Comparison of ENCODE assay signal across 16 mouse cellular contexts in genomic region chr6:140546095-140546494, GRCm38 (mm10).
A peak's percentile ranks its signal among the peaks of the same experiment; 100 is the strongest.
DNase-seq lines count a peak whose midpoint lies in the region; ATAC-seq and TF ChIP-seq lines count a peak whose summit lies in the region.
"Had no signal": no experiment of that assay in that cellular context is flagged by ENCODE, and none has a peak within 500 bp of the region (broad histone marks: within the 10 kb centered on the region; RNA-seq: fewer than 3 reads in every experiment).

No protein-coding gene starts in this region.

- no peak for DNase-seq in heart, adult 2 months
- peak; percentile 22 for DNase-seq in stomach, postnatal 0 days (ENCODE audit: low spot score)
- DNase-seq in left cerebral cortex, postnatal 25 days (ENCODE audit: low spot score in 2 of 2), result no peak
- no peak for DNase-seq in embryo, embryonic 10 days (ENCODE audit: low spot score)
- no peak for DNase-seq in yolk sac, embryonic 10.5 days (ENCODE audit: low spot score)
- DNase-seq: cerebellum, adult 11-12 months; embryo, embryonic 11 days; layer of hippocampus, adult 9-11 months; left cerebral cortex, postnatal 4 days had no signal

- no peak for TF ChIP-seq EP300 in heart, adult 2 months (IDR thresholded peaks at IDR 0.05; ENCODE audit: insufficient read depth, low read depth, low read length)
- TF ChIP-seq EP300 in stomach, postnatal 0 days (optimal IDR thresholded peaks at IDR 0.05), result no peak

- no peak overlapping the region for H3K4me3 ChIP-seq in heart, embryonic 11.5 days (ENCODE audit: low read depth, low read length)
- H3K4me3 ChIP-seq in heart, adult 2 months, result no peak overlapping the region
- no peak overlapping the region for H3K4me3 ChIP-seq in intestine, embryonic 16.5 days (ENCODE audit: low read length)
- H3K4me3 ChIP-seq in stomach, postnatal 0 days (ENCODE audit: low read depth, low read length), result no peak overlapping the region
- H3K4me3 ChIP-seq: midbrain, embryonic 12.5 days; neural tube, embryonic 13.5 days had no signal

- H3K27ac ChIP-seq in heart, embryonic 11.5 days (ENCODE audit: low read depth, low read length), result peak overlapping the region; percentile 64; the same call in 1 of the 2 replicates
- no peak overlapping the region for H3K27ac ChIP-seq in heart, adult 2 months
- H3K27ac ChIP-seq in intestine, embryonic 16.5 days (ENCODE audit: low read length), result peak overlapping the region; percentile 79
- H3K27ac ChIP-seq in stomach, postnatal 0 days (replicated peaks), result peak overlapping the region; percentile 40; the same call in 1 of the 2 replicates
- H3K27ac ChIP-seq: kidney, postnatal 0 days; midbrain, embryonic 12.5 days had no signal

- ATAC-seq in heart, embryonic 11.5 days (replicated peaks; ENCODE audit: insufficient number of reproducible peaks, low FRiP score, low TSS enrichment), result 0 out of 2 replicates have a peak, but pooled peaks have one; percentile 1
- peak; percentile 81 for ATAC-seq in CD4-positive, CD25-positive, alpha-beta regulatory T cell, adult 4 months
- ATAC-seq in intestine, embryonic 16.5 days, result peak; percentile 33
- ATAC-seq in stomach, postnatal 0 days (ENCODE audit: low FRiP score, low TSS enrichment), result peak; percentile 39; the same call in 1 of the 2 replicates
- ATAC-seq: Patski had no signal

- no peak for TF ChIP-seq CTCF in heart, adult 2 months (IDR thresholded peaks at IDR 0.05)
- no peak for TF ChIP-seq CTCF in stomach, postnatal 0 days (IDR thresholded peaks at IDR 0.05; ENCODE audit: low read depth)

- H3K36me3 ChIP-seq in heart, embryonic 11.5 days (ENCODE audit: control insufficient read depth, insufficient read depth, low read length), result peaks cover 4% of the 10 kb centered on the region
- H3K36me3 ChIP-seq in heart, adult 2 months (ENCODE audit: control insufficient read depth, insufficient read depth, low read length), result peaks cover 3% of the 10 kb centered on the region; the same call in 1 of the 2 replicates
- 0 out of 2 replicates have a peak, but pooled peaks cover 3% of the 10 kb centered on the region for H3K36me3 ChIP-seq in intestine, embryonic 16.5 days (ENCODE audit: control insufficient read depth, insufficient read depth, low read length)
- H3K36me3 ChIP-seq in stomach, postnatal 0 days (ENCODE audit: control insufficient read depth, insufficient read depth, low read length), result peaks cover 5% of the 10 kb centered on the region; the same call in 1 of the 2 replicates

- peak overlapping the region; percentile 51 for H3K4me2 ChIP-seq in heart, embryonic 11.5 days
- H3K4me2 ChIP-seq in intestine, embryonic 16.5 days (ENCODE audit: low read depth, low read length), result no peak overlapping the region
- no peak overlapping the region for H3K4me2 ChIP-seq in stomach, postnatal 0 days (replicated peaks; ENCODE audit: low read depth)
- H3K4me2 ChIP-seq: midbrain, embryonic 12.5 days; neural tube, embryonic 13.5 days had no signal

- H3K9ac ChIP-seq in heart, embryonic 11.5 days (ENCODE audit: low read depth, low read length), result no peak overlapping the region
- no peak overlapping the region for H3K9ac ChIP-seq in heart, adult 2 months (ENCODE audit: low read depth, low read length)
- peak overlapping the region; percentile 16; the same call in 1 of the 2 replicates for H3K9ac ChIP-seq in intestine, embryonic 16.5 days (ENCODE audit: low read depth, low read length)
- no peak overlapping the region for H3K9ac ChIP-seq in stomach, postnatal 0 days (ENCODE audit: low read length)
- H3K9ac ChIP-seq: midbrain, embryonic 12.5 days; neural tube, embryonic 13.5 days had no signal

- intact Hi-C loops in heart, adult 2 months (cut with DNase I), result no loop called here
- intact Hi-C loops in left cerebral cortex, postnatal 25 days (cut with DNase I), result no loop called here

- peaks cover 22% of the 10 kb centered on the region for H3K4me1 ChIP-seq in heart, embryonic 11.5 days (ENCODE audit: control insufficient read depth, insufficient read depth, low read length)
- H3K4me1 ChIP-seq in heart, adult 2 months (ENCODE audit: control insufficient read depth, insufficient read depth, low read length), result peaks cover 8% of the 10 kb centered on the region
- H3K4me1 ChIP-seq in intestine, embryonic 16.5 days (ENCODE audit: control insufficient read depth, insufficient read depth, low read length), result peaks cover 18% of the 10 kb centered on the region; the same call in 1 of the 2 replicates
- H3K4me1 ChIP-seq in stomach, postnatal 0 days (replicated peaks; ENCODE audit: control insufficient read depth, insufficient read depth), result no peaks in the 10 kb centered on the region

- no peaks in the 10 kb centered on the region for H3K27me3 ChIP-seq in heart, embryonic 11.5 days (ENCODE audit: control insufficient read depth, insufficient read depth, low read length)
- no peaks in the 10 kb centered on the region for H3K27me3 ChIP-seq in heart, adult 2 months (ENCODE audit: control insufficient read depth, insufficient read depth, low read length)
- H3K27me3 ChIP-seq in intestine, embryonic 16.5 days (replicated peaks; ENCODE audit: control insufficient read depth, insufficient read depth, low read length), result no peaks in the 10 kb centered on the region
- H3K27me3 ChIP-seq in stomach, postnatal 0 days (ENCODE audit: control insufficient read depth, insufficient read depth, low read length), result no peaks in the 10 kb centered on the region
- H3K27me3 ChIP-seq: midbrain, embryonic 12.5 days; neural tube, embryonic 13.5 days; Patski had no signal

- no peaks in the 10 kb centered on the region for H3K9me3 ChIP-seq in heart, embryonic 11.5 days (replicated peaks; ENCODE audit: control insufficient read depth, low read length)
- no peaks in the 10 kb centered on the region for H3K9me3 ChIP-seq in intestine, embryonic 16.5 days (ENCODE audit: control insufficient read depth, low read length)
- no peaks in the 10 kb centered on the region for H3K9me3 ChIP-seq in stomach, postnatal 0 days (ENCODE audit: control insufficient read depth, low read length)
- H3K9me3 ChIP-seq: midbrain, embryonic 12.5 days; neural tube, embryonic 13.5 days had no signal

- no peak for TF ChIP-seq POLR2A in heart, adult 2 months (IDR thresholded peaks at IDR 0.05; ENCODE audit: insufficient read depth, low read depth, low read length)

- 71% methylated on average over 8 of the region's 8 CpGs for WGBS in heart, embryonic 11.5 days (ENCODE audit: insufficient replicate concordance)
- 57% methylated on average over 8 of the region's 8 CpGs for WGBS in heart, adult 2 months
- 73% methylated on average over 8 of the region's 8 CpGs for WGBS in intestine, embryonic 16.5 days
- 81% methylated on average over 8 of the region's 8 CpGs for WGBS in stomach, postnatal 0 days

- H3K79me2 ChIP-seq in heart, adult 2 months (replicated peaks; ENCODE audit: control insufficient read depth, insufficient read depth, low read length), result peaks cover 2% of the 10 kb centered on the region

Comparison
In these comparisons a context has a peak if more than half of its experiments do, and no peak if none do; other contexts are left out.
1. ATAC-seq: peak in every context shown above with its lines; median percentile 81 in CD4-positive, CD25-positive, alpha-beta regulatory T cell, adult 4 months; 39 in stomach, postnatal 0 days; 33 in intestine, embryonic 16.5 days; 1 in heart, embryonic 11.5 days.